10 mouse cellular contexts compared by ENCODE assay signal in genomic region chr3:32537556-32537955, GRCm38 (mm10). TPM values are rescaled to one million over a fixed set of nuclear protein-coding genes. Genes with fewer than 3 reads are reported as not detected.
DNase-seq lines count a peak whose midpoint lies in the region; ATAC-seq and TF ChIP-seq lines count a peak whose summit lies in the region.
"Had no signal": no experiment of that assay in that cellular context is flagged by ENCODE, and none has a peak within 500 bp of the region (broad histone marks: within the 10 kb centered on the region; RNA-seq: fewer than 3 reads in every experiment).

No protein-coding gene starts in this region.

- ATAC-seq in heart, embryonic 11.5 days (replicated peaks; ENCODE audit: insufficient number of reproducible peaks, low FRiP score, low TSS enrichment): no peak
- peak; percentile 73 for ATAC-seq in heart, embryonic 16.5 days (replicated peaks; ENCODE audit: extremely low read depth, insufficient read depth, low FRiP score)
- no peak for ATAC-seq in midbrain, embryonic 15.5 days (replicated peaks)

- H3K4me2 ChIP-seq in heart, embryonic 11.5 days: no peak overlapping the region
- H3K4me2 ChIP-seq in heart, embryonic 16.5 days (ENCODE audit: low read depth, low read length): no peak overlapping the region
- H3K4me2 ChIP-seq in midbrain, embryonic 15.5 days: no peak overlapping the region
- H3K4me2 ChIP-seq: limb, embryonic 15.5 days had no signal

- peak overlapping the region; percentile 74 for H3K27ac ChIP-seq in heart, adult 2 months
- no peak overlapping the region for H3K27ac ChIP-seq in heart, embryonic 11.5 days (ENCODE audit: low read depth, low read length)
- H3K27ac ChIP-seq in heart, embryonic 16.5 days (ENCODE audit: low read length): peak overlapping the region; percentile 44
- no peak overlapping the region for H3K27ac ChIP-seq in midbrain, embryonic 15.5 days
- H3K27ac ChIP-seq: limb, embryonic 15.5 days had no signal

- H3K9ac ChIP-seq in heart, adult 2 months (ENCODE audit: low read depth, low read length): no peak overlapping the region
- H3K9ac ChIP-seq in heart, embryonic 11.5 days (ENCODE audit: low read depth, low read length): no peak overlapping the region
- no peak overlapping the region for H3K9ac ChIP-seq in heart, embryonic 16.5 days (ENCODE audit: low read length)
- H3K9ac ChIP-seq in midbrain, embryonic 15.5 days: no peak overlapping the region
- H3K9ac ChIP-seq: limb, embryonic 15.5 days had no signal

- no peaks in the 10 kb centered on the region for H3K9me3 ChIP-seq in heart, embryonic 11.5 days (replicated peaks; ENCODE audit: control insufficient read depth, low read length)
- H3K9me3 ChIP-seq in heart, embryonic 16.5 days (replicated peaks; ENCODE audit: control insufficient read depth, low read length): no peaks in the 10 kb centered on the region
- no peaks in the 10 kb centered on the region for H3K9me3 ChIP-seq in midbrain, embryonic 15.5 days
- H3K9me3 ChIP-seq: limb, embryonic 15.5 days had no signal

- H3K79me2 ChIP-seq in heart, adult 2 months (replicated peaks; ENCODE audit: control insufficient read depth, insufficient read depth, low read length): peaks cover 6% of the 10 kb centered on the region

- peak; percentile 83 for TF ChIP-seq EP300 in heart, adult 2 months (IDR thresholded peaks at IDR 0.05; ENCODE audit: insufficient read depth, low read depth, low read length)

- intact Hi-C loops in heart, adult 2 months (cut with DNase I): no loop called here

- DNase-seq in heart, adult 2 months: peak; percentile 60 to 79
- DNase-seq in cerebellum, adult 11-12 months: peak; percentile 53
- peak; percentile 15 to 24 for DNase-seq in left cerebral cortex, adult 18-20 months (ENCODE audit: low spot score in 2 of 2)
- DNase-seq in right cerebral cortex, postnatal 25 days: peak; percentile 21
- no peak for DNase-seq in embryo, embryonic 10 days (ENCODE audit: low spot score)

- TF ChIP-seq POLR2A in heart, adult 2 months (IDR thresholded peaks at IDR 0.05; ENCODE audit: insufficient read depth, low read depth, low read length): no peak

- H3K4me1 ChIP-seq in heart, adult 2 months (ENCODE audit: control insufficient read depth, insufficient read depth, low read length): peaks cover 7% of the 10 kb centered on the region
- no peaks in the 10 kb centered on the region for H3K4me1 ChIP-seq in heart, embryonic 11.5 days (ENCODE audit: control insufficient read depth, insufficient read depth, low read length)
- H3K4me1 ChIP-seq in heart, embryonic 16.5 days (ENCODE audit: control insufficient read depth, insufficient read depth, low read length): peaks cover 10% of the 10 kb centered on the region
- H3K4me1 ChIP-seq in midbrain, embryonic 15.5 days: no peaks in the 10 kb centered on the region
- H3K4me1 ChIP-seq: limb, embryonic 15.5 days had no signal

- peaks cover 57% of the 10 kb centered on the region for H3K36me3 ChIP-seq in heart, adult 2 months (ENCODE audit: control insufficient read depth, insufficient read depth, low read length)
- peaks cover 3% of the 10 kb centered on the region; the same call in 1 of the 2 replicates for H3K36me3 ChIP-seq in heart, embryonic 11.5 days (ENCODE audit: control insufficient read depth, insufficient read depth, low read length)
- H3K36me3 ChIP-seq in heart, embryonic 16.5 days (ENCODE audit: control insufficient read depth, insufficient read depth): peaks cover 37% of the 10 kb centered on the region
- peaks cover 28% of the 10 kb centered on the region; the same call in 1 of the 2 replicates for H3K36me3 ChIP-seq in midbrain, embryonic 15.5 days (replicated peaks)

- WGBS in heart, adult 2 months: 14% methylated on average over 1 of the region's 1 CpGs
- 67% methylated on average over 1 of the region's 1 CpGs for WGBS in heart, embryonic 11.5 days (ENCODE audit: insufficient replicate concordance)
- WGBS in heart, embryonic 16.5 days: 64% methylated on average over 1 of the region's 1 CpGs
- WGBS in midbrain, embryonic 15.5 days: 57% methylated on average over 1 of the region's 1 CpGs

- H3K27me3 ChIP-seq in heart, adult 2 months (ENCODE audit: control insufficient read depth, insufficient read depth, low read length): no peaks in the 10 kb centered on the region
- no peaks in the 10 kb centered on the region for H3K27me3 ChIP-seq in heart, embryonic 11.5 days (ENCODE audit: control insufficient read depth, insufficient read depth, low read length)
- no peaks in the 10 kb centered on the region for H3K27me3 ChIP-seq in heart, embryonic 16.5 days (ENCODE audit: control insufficient read depth, insufficient read depth, low read length)
- H3K27me3 ChIP-seq in midbrain, embryonic 15.5 days (replicated peaks): no peaks in the 10 kb centered on the region
- H3K27me3 ChIP-seq: limb, embryonic 15.5 days had no signal

- TF ChIP-seq CTCF in heart, adult 2 months (IDR thresholded peaks at IDR 0.05): peak; percentile 11; the same call in 1 of the 2 replicates

- H3K4me3 ChIP-seq in heart, adult 2 months: no peak overlapping the region
- H3K4me3 ChIP-seq in heart, embryonic 11.5 days (ENCODE audit: low read depth, low read length): no peak overlapping the region
- no peak overlapping the region for H3K4me3 ChIP-seq in heart, embryonic 16.5 days (ENCODE audit: low read length)
- no peak overlapping the region for H3K4me3 ChIP-seq in midbrain, embryonic 15.5 days
- H3K4me3 ChIP-seq: limb, embryonic 15.5 days had no signal

RNA-seq across cellular contexts. Expression of gene Mfn1, which starts 8.3 kb away (rescaled TPM):
- 100 to 1,000 TPM; 384 to 501 TPM for total RNA-seq in heart, adult 2 months (2021)
- polyA plus RNA-seq in heart, adult 2 months (2012; rRNA removed): 80.0 and 147 TPM in 2 replicates
- 56.4 and 76.0 TPM in 2 replicates for polyA plus RNA-seq in heart, embryonic 11.5 days (2014; fragmentation: Nextera tagmentation; extraction: Ambion mirVana)
- 90.8 and 92.9 TPM in 2 replicates for polyA plus RNA-seq in heart, embryonic 16.5 days (2015; fragmentation: Nextera tagmentation; extraction: Ambion mirVana)
- 100 to 1,000 TPM in 1 of 2 experiments, 10 to 100 TPM in 1; 88.3 to 104 TPM for total RNA-seq in left cerebral cortex, adult 18-20 months (2021)
- 30.3 and 34.1 TPM in 2 replicates for polyA plus RNA-seq in midbrain, embryonic 15.5 days (2015; fragmentation: Nextera tagmentation; extraction: Ambion mirVana)

RNA-seq across cellular contexts. Expression of gene Zfp639, which starts 27.5 kb away (rescaled TPM):
- total RNA-seq in heart, adult 2 months (2021): 10 to 100 TPM; 22.1 to 28.0 TPM
- polyA plus RNA-seq in heart, adult 2 months (2012; rRNA removed): 20.6 and 26.2 TPM in 2 replicates
- polyA plus RNA-seq in heart, embryonic 11.5 days (2014; fragmentation: Nextera tagmentation; extraction: Ambion mirVana): 33.1 and 37.4 TPM in 2 replicates
- polyA plus RNA-seq in heart, embryonic 16.5 days (2015; fragmentation: Nextera tagmentation; extraction: Ambion mirVana): 26.7 and 31.1 TPM in 2 replicates
- 10 to 100 TPM; 33.5 to 33.8 TPM for total RNA-seq in left cerebral cortex, adult 18-20 months (2021)
- 37.5 and 38.7 TPM in 2 replicates for polyA plus RNA-seq in midbrain, embryonic 15.5 days (2015; fragmentation: Nextera tagmentation; extraction: Ambion mirVana)

RNA-seq across cellular contexts. Expression of gene Kcnmb3, which starts 45.5 kb away (rescaled TPM):
- not detected for total RNA-seq in heart, adult 2 months (2021)
- polyA plus RNA-seq in heart, adult 2 months (2012; rRNA removed): not detected in 2 replicates
- polyA plus RNA-seq in heart, embryonic 11.5 days (2014; fragmentation: Nextera tagmentation; extraction: Ambion mirVana): 0.09 TPM in 1 of 2 replicates, not detected in the other
- 0.11 TPM in 1 of 2 replicates, not detected in the other for polyA plus RNA-seq in heart, embryonic 16.5 days (2015; fragmentation: Nextera tagmentation; extraction: Ambion mirVana)
- under 1 TPM in 1 of 2 experiments, not detected in 1; 0.35 TPM for total RNA-seq in left cerebral cortex, adult 18-20 months (2021)
- polyA plus RNA-seq in midbrain, embryonic 15.5 days (2015; fragmentation: Nextera tagmentation; extraction: Ambion mirVana): 0.19 and 0.22 TPM in 2 replicates
- polyA plus RNA-seq: embryonic facial prominence, embryonic 11.5 days; limb, embryonic 15.5 days had no signal

Comparison
In these comparisons a context has a peak if more than half of its experiments do, and no peak if none do; other contexts are left out.
1. H3K27ac ChIP-seq: peak in heart, adult 2 months (single experiment) and heart, embryonic 16.5 days (single experiment); none in heart, embryonic 11.5 days (single experiment) and midbrain, embryonic 15.5 days (single experiment).